Mouse (Mus musculus) CH12.LX (cell line): ENCODE measurements around the gene Pigm.

Experiments
- CTCF ChIP-seq, 2 experiments: IDR thresholded peaks in 1 of 2; conservative IDR thresholded peaks in 1 of 2; 2 replicates each; pipeline ENCODE4 v1.5.1; 2011 to 2012; ENCODE audit warnings: low read depth in 2 of 2, low read length in 2 of 2, improper control_type of control experiment in 1 of 2, inconsistent platforms in 1 of 2, mild to moderate bottlenecking in 1 of 2, moderate library complexity in 1 of 2
- EP300 ChIP-seq: IDR thresholded peaks from 2 replicates; pipeline ENCODE4 v1.6.1; 2011; ENCODE audit warnings: low read length, improper control_type of control experiment
- IRF4 ChIP-seq: IDR thresholded peaks from 2 replicates; pipeline ENCODE4 v1.6.1; 2014; ENCODE audit warnings: low read depth, mild to moderate bottlenecking, inconsistent platforms, low read length, improper control_type of control experiment

- TF ChIP-seq EP300 (no peak), CTCF (conservative IDR thresholded peaks at IDR 0.05 in 1 of 2, IDR thresholded peaks at IDR 0.05 in 1 of 2; ENCODE audit: low read depth in 2 of 2, low read length in 2 of 2) (no peak), IRF4 (no peak)
These were observed 38.7 kb upstream of the Pigm start for GRCm38 (mm10) chr1:172337411-172338185.
